Mouse (Mus musculus) forebrain, embryonic 15.5 days (tissue): ENCODE data around the gene Olfr354. TPM values are rescaled to one million over a fixed set of nuclear protein-coding genes. Genes with fewer than 3 reads are reported as not detected.

Source experiments
- ATAC-seq: fragments of 200-750 bp; cut with Nextera tagmentation; replicated peaks from 2 replicates; pipeline ENCODE4 v1.8.0; 2017; ENCODE audit warnings: mild to moderate bottlenecking, moderate TSS enrichment, moderate library complexity
- H3K27ac ChIP-seq: fragments of 300-500 bp; sonication (generic); replicated peaks from 2 replicates; pipeline ENCODE4 v1.5.1; 2015; ENCODE audit warnings: mild to moderate bottlenecking, inconsistent platforms
- H3K27me3 ChIP-seq: fragments of 300-500 bp; sonication (generic); 2 replicates; pipeline ENCODE4 v1.6.1; 2015; ENCODE audit warnings: inconsistent platforms
- H3K36me3 ChIP-seq: fragments of 300-500 bp; sonication (generic); 2 replicates; pipeline ENCODE4 v1.6.1; 2015; ENCODE audit warnings: mild to moderate bottlenecking, inconsistent platforms
- H3K4me1 ChIP-seq: fragments of 300-500 bp; sonication (generic); 2 replicates; pipeline ENCODE4 v1.6.1; 2015; ENCODE audit warnings: inconsistent platforms
- H3K4me2 ChIP-seq: fragments of 300-500 bp; sonication (generic); replicated peaks from 2 replicates; pipeline ENCODE4 v1.6.1; 2015; ENCODE audit warnings: mild to moderate bottlenecking, inconsistent platforms
- H3K4me3 ChIP-seq: fragments of 300-500 bp; sonication (generic); 2 replicates; pipeline ENCODE4 v1.5.1; 2015; ENCODE audit warnings: mild to moderate bottlenecking, inconsistent platforms
- H3K9ac ChIP-seq: fragments of 300-500 bp; sonication (generic); replicated peaks from 2 replicates; pipeline ENCODE4 v1.6.1; 2015; ENCODE audit warnings: mild to moderate bottlenecking, inconsistent platforms
- H3K9me3 ChIP-seq: fragments of 300-500 bp; sonication (generic); 2 replicates; pipeline ENCODE4 v1.6.1; 2016; ENCODE audit warnings: inconsistent platforms
- WGBS: fragments of 180-500 bp; shearing (Covaris S2); methylation state at CpG from one replicate; pipeline ENCODE4 v1.1.7; 2015; ENCODE audit warnings: mixed read lengths; 5-methylcytosine and 5-hydroxymethylcytosine counted together
- polyA plus RNA-seq: library from polyadenylated mRNA; unstranded; fragments of >200 nt; fragmentation: Nextera tagmentation; extraction: Ambion mirVana; gene quantifications from 2 replicates; pipeline ENCODE4 v1.2.1, GENCODE M21; 2015

The Olfr354 gene
- not detected in 2 replicates for polyA plus RNA-seq

DNA sequence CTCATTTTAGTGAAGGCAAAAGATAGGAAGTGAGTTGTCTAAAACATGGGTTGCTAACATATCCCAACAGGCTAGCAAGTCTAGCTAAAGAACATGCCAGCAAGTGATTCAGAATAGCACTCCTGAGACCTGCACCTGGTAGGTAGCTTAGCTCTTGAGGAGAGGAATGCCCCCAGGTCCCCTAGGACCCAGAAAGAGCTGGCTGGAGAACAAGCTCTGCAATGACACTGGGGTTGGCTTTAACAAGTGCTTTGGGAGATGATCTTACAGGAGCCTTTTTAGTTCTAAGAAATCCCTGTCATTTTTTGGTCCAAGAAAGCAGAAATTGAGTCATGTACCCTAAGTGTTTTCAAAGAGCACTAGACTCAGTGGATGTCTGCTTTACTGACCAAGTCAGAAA lies at the start of gene Olfr354:
Gene Olfr354, plus strand, starts transcription at position 301 of the 400 bp plus-strand sequence.
- Histone ChIP-seq H3K4me2 (no peak within 1 kb of the TSS), H3K36me3 (no peaks in the 10 kb centered on the region), H3K9me3 (peaks cover 11% of the 10 kb centered on the region; the same call in 1 of the 2 replicates), H3K27me3 (no peaks in the 10 kb centered on the region), H3K9ac (no peak within 1 kb of the TSS), H3K27ac (no peak within 1 kb of the TSS), H3K4me3 (no peak within 1 kb of the TSS), H3K4me1 (no peaks in the 10 kb centered on the region)
- no peak for ATAC-seq

DNA sequence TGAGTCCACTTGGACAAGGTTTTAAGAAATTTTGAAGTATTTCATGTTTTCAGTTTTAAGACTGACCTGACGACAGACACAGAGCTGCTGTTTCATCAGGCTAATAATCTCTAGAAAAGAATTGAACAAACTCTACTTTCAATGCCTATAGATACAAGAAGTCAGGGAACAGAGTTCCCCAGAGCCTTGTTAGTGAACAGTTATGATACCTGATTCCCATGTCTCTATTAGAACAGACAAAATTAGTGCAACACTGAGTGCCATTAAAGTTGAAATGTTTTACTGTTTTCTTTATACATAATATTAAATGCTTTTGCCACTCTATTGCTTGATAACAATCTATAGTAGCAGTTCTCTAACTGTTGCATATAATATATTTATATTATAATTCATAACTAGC lies 42.9 kb upstream of the Olfr354 start, which contains the start of gene Olfr351:
Gene Olfr351, minus strand, starts transcription at position 101 of the 400 bp plus-strand sequence.
- no peak within 1 kb of the TSS for H3K27ac ChIP-seq
- no peak within 1 kb of the TSS for H3K4me2 ChIP-seq
- no peak within 1 kb of the TSS for H3K9ac ChIP-seq
- no peak within 1 kb of the TSS for H3K4me3 ChIP-seq
- peaks cover 11% of the 10 kb centered on the region; the same call in 1 of the 2 replicates for H3K9me3 ChIP-seq
- no peaks in the 10 kb centered on the region for H3K4me1 ChIP-seq
- H3K27me3 ChIP-seq = no peaks in the 10 kb centered on the region
- WGBS = 97% methylated on average over 1 of the region's 1 CpGs
- ATAC-seq = no peak
- no peaks in the 10 kb centered on the region for H3K36me3 ChIP-seq

DNA sequence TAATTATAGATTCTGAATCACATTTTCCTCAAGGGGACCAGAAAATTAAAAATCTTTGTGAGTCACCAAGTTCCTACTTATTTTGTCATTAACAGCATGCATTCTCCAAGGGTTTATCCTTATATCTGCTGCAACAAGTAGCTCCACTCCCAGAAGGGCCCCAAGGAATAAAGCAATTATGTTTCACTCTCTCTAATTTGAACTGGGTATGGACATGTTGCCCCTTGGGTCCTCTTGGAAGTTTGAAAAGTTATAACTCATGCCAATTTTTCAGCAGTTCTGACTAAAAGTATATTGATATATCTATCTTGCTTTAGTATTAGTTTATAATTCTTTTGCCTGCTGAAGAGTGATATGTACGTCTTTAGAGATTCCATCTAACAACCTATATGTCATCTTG lies 37.3 kb upstream of the Olfr354 start, which contains the start of gene Olfr352:
Gene Olfr352, plus strand, starts transcription at position 301 of the 400 bp plus-strand sequence.
- no peaks in the 10 kb centered on the region for H3K36me3 ChIP-seq
- no peaks in the 10 kb centered on the region for H3K27me3 ChIP-seq
- ATAC-seq = no peak

DNA sequence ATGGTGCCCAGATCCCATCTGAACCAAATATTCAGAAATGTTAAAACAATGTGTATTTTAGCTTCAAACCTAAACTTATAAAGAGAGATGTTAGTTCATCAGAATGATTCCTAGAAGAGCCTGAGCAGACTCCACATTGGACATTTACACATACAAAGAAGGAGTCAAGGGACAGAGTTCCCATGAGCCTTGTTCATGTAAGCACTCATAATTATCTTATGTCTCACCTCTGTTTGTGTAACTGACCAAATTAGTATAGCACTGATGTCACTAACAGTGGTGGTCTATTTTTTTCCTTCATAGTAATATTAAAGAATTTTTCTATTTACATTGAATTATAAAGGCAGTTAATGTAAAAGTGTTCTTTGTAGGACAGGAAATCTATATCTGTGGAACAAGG lies 12.6 kb upstream of the Olfr354 start, which contains the start of gene Olfr353:
Gene Olfr353, minus strand, starts transcription at position 101 of the 400 bp plus-strand sequence.
- Histone ChIP-seq H3K9me3 (peaks cover 3% of the 10 kb centered on the region; the same call in 1 of the 2 replicates), H3K4me2 (no peak within 1 kb of the TSS), H3K27ac (no peak within 1 kb of the TSS), H3K27me3 (no peaks in the 10 kb centered on the region), H3K4me3 (no peak within 1 kb of the TSS), H3K9ac (no peak within 1 kb of the TSS), H3K36me3 (no peaks in the 10 kb centered on the region), H3K4me1 (no peaks in the 10 kb centered on the region)
- ATAC-seq = no peak

More for the DNA sequence above, 37.3 kb upstream of the Olfr354 start, which contains the start of gene Olfr352:
- Histone ChIP-seq H3K9me3 (peaks cover 3% of the 10 kb centered on the region; the same call in 1 of the 2 replicates), H3K9ac (no peak within 1 kb of the TSS), H3K27ac (no peak within 1 kb of the TSS), H3K4me2 (no peak within 1 kb of the TSS), H3K4me3 (no peak within 1 kb of the TSS), H3K4me1 (no peaks in the 10 kb centered on the region)
- WGBS = 92% methylated on average over 1 of the region's 1 CpGs

DNA sequence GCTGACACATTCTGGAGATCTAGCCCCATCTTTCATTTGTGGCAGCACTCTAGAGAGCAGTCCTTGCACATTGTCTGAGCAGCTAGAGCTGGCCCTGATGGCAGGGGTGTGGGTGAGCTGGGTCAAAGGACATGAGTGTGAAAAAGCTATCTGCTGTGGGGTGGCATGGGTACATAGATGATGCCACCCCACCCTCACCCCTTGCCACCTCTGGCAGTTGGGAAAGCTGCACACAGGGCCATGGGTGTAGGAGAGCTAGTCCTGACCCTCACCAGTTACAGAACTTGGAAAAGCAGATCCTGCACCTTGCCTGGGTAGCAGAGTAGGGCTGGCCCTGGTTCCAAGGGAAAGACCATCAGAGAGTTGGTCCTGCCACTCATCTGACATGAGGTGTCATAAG lies 8.4 kb upstream of the Olfr354 start:
- no peak overlapping the region for H3K9ac ChIP-seq
- H3K27ac ChIP-seq = no peak overlapping the region
- H3K27me3 ChIP-seq = no peaks in the 10 kb centered on the region
- no peaks in the 10 kb centered on the region for H3K4me1 ChIP-seq
- H3K4me3 ChIP-seq = no peak overlapping the region
- ATAC-seq = no peak
- H3K9me3 ChIP-seq = no peaks in the 10 kb centered on the region
- no peak overlapping the region for H3K4me2 ChIP-seq
- H3K36me3 ChIP-seq = no peaks in the 10 kb centered on the region

DNA sequence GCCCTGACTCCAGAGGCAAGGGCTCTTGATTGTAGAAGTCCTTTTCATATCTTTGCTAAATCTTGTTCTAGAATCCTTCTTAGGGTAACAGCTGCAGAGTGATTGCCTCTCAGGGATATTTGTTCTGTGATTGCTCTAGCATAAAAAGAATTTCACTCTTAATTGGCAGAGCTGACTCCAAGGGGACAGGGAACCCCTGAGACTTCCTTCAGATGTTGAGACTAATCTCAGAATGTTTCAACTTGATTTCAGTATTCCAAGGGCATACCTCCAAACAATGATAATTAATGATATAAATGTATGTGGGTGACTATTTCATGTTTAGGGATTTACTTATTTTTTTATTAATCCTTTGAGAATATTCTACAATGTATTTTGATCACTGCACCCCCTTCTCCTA lies 23.3 kb downstream of the Olfr354 start, which contains the start of gene Olfr355:
Gene Olfr355, minus strand, starts transcription at position 101 of the 400 bp plus-strand sequence.
- Histone ChIP-seq H3K4me1 (no peaks in the 10 kb centered on the region), H3K27ac (no peak within 1 kb of the TSS), H3K4me2 (no peak within 1 kb of the TSS), H3K36me3 (no peaks in the 10 kb centered on the region), H3K9ac (no peak within 1 kb of the TSS), H3K4me3 (no peak within 1 kb of the TSS), H3K27me3 (no peaks in the 10 kb centered on the region), H3K9me3 (0 out of 2 replicates have a peak, but pooled peaks cover 9% of the 10 kb centered on the region)
- no peak for ATAC-seq

DNA sequence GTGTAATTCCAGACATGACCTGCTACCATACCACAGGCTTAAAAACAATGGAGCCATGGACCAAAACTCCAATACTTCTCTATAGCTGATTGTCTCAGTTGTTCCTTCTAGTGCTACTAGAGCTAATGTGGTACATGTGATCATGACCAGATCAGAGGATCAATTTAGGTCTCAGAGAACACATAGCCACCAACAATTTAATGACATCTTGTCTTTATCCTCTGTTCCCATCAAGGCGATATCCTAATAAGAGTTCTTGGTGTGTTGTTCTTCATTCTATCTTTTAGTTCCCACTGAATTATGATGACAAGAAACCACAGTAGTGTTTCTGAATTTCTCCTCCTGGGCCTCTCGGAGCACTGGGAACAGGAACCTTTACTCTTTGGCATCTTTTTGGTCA lies 31.3 kb downstream of the Olfr354 start, which contains the start of gene Olfr356:
Gene Olfr356, plus strand, starts transcription at position 301 of the 400 bp plus-strand sequence.
- H3K4me2 ChIP-seq = no peak within 1 kb of the TSS
- H3K4me1 ChIP-seq = no peaks in the 10 kb centered on the region
- no peaks in the 10 kb centered on the region for H3K36me3 ChIP-seq
- 86% methylated on average over 2 of the region's 2 CpGs for WGBS
- H3K4me3 ChIP-seq = no peak within 1 kb of the TSS
- no peak within 1 kb of the TSS for H3K9ac ChIP-seq
- no peaks in the 10 kb centered on the region for H3K27me3 ChIP-seq
- no peak within 1 kb of the TSS for H3K27ac ChIP-seq
- H3K9me3 ChIP-seq = peaks cover 16% of the 10 kb centered on the region
- no peak for ATAC-seq

Other genes starting within 250 kb of the Olfr354 start
- gene Olfr346, start 219.9 kb upstream of the Olfr354 start, polyA plus RNA-seq = not detected in 2 replicates
- not detected in 2 replicates for gene Olfr347, start 173.8 kb upstream of the Olfr354 start, polyA plus RNA-seq
- not detected in 2 replicates for gene Olfr348, start 121.4 kb upstream of the Olfr354 start, polyA plus RNA-seq
- gene Olfr50, start 115.1 kb upstream of the Olfr354 start, polyA plus RNA-seq = not detected in 2 replicates
- gene Olfr3, start 88.6 kb upstream of the Olfr354 start, polyA plus RNA-seq = not detected in 2 replicates
- gene Olfr350, start 59.4 kb upstream of the Olfr354 start, polyA plus RNA-seq = not detected in 2 replicates
- not detected in 2 replicates for gene Olfr351, start 43.0 kb upstream of the Olfr354 start, polyA plus RNA-seq
- gene Olfr352, start 37.2 kb upstream of the Olfr354 start, polyA plus RNA-seq = not detected in 2 replicates
- not detected in 2 replicates for gene Olfr353, start 12.7 kb upstream of the Olfr354 start, polyA plus RNA-seq
- not detected in 2 replicates for gene Olfr355, start 23.2 kb downstream of the Olfr354 start, polyA plus RNA-seq
- not detected in 2 replicates for gene Olfr356, start 31.4 kb downstream of the Olfr354 start, polyA plus RNA-seq
- gene Olfr357, start 88.1 kb downstream of the Olfr354 start, polyA plus RNA-seq = not detected in 2 replicates
- not detected in 2 replicates for gene Olfr358, start 103.7 kb downstream of the Olfr354 start, polyA plus RNA-seq
- gene Olfr360, start 160.1 kb downstream of the Olfr354 start, polyA plus RNA-seq = not detected in 2 replicates
- not detected in 2 replicates for gene Olfr361, start 183.6 kb downstream of the Olfr354 start, polyA plus RNA-seq
- gene Olfr362, start 212.2 kb downstream of the Olfr354 start, polyA plus RNA-seq = not detected in 2 replicates
- gene Olfr364-ps1, start 233.6 kb downstream of the Olfr354 start, polyA plus RNA-seq = not detected in 2 replicates